ENCODE assay signal across 34 mouse cellular contexts in genomic region chr6:57805218-57806069, GRCm38 (mm10). TPM values are rescaled to one million over a fixed set of nuclear protein-coding genes. Genes with fewer than 3 reads are reported as not detected.
DNase-seq lines count a peak whose midpoint lies in the region; ATAC-seq and TF ChIP-seq lines count a peak whose summit lies in the region.
"Had no signal": no experiment of that assay in that cellular context is flagged by ENCODE, and none has a peak within 500 bp of the region (broad histone marks: within the 10 kb centered on the region; RNA-seq: fewer than 3 reads in every experiment).

No protein-coding gene starts in this region.

- no peaks in the 10 kb centered on the region for H3K27me3 ChIP-seq in kidney, embryonic 15.5 days
- no peaks in the 10 kb centered on the region for H3K27me3 ChIP-seq in MEL (ENCODE audit: control insufficient read depth in 1 of 2, insufficient read depth in 2 of 2, low read length in 2 of 2)
- no peaks in the 10 kb centered on the region for H3K27me3 ChIP-seq in liver, embryonic 16.5 days (ENCODE audit: control insufficient read depth, insufficient read depth, low read depth, low read length)
- H3K27me3 ChIP-seq: hindbrain, embryonic 15.5 days; lung, embryonic 15.5 days; Patski had no signal

- H3K27ac ChIP-seq in kidney, embryonic 15.5 days, result no peak overlapping the region
- no peak overlapping the region for H3K27ac ChIP-seq in MEL (ENCODE audit: control insufficient read depth, low read depth, low read length)
- peak overlapping the region; percentile 18; the same call in 1 of the 2 replicates for H3K27ac ChIP-seq in liver, embryonic 16.5 days (ENCODE audit: low read length)
- H3K27ac ChIP-seq: embryonic facial prominence, embryonic 10.5 days; hindbrain, embryonic 15.5 days; lung, embryonic 15.5 days had no signal

- no peak overlapping the region for H3K9ac ChIP-seq in kidney, embryonic 15.5 days
- no peak overlapping the region for H3K9ac ChIP-seq in MEL (ENCODE audit: control insufficient read depth, low read depth, low read length, poor library complexity, severe bottlenecking)
- no peak overlapping the region for H3K9ac ChIP-seq in liver, embryonic 16.5 days (ENCODE audit: low read depth, low read length)
- H3K9ac ChIP-seq: hindbrain, embryonic 15.5 days; lung, embryonic 15.5 days had no signal

- no peak for TF ChIP-seq CTCF in MEL (IDR thresholded peaks at IDR 0.05 in 2 of 3, conservative IDR thresholded peaks at IDR 0.05 in 1 of 3; ENCODE audit: control insufficient read depth in 1 of 3, insufficient read depth in 1 of 3, low read depth in 2 of 3, low read length in 3 of 3, poor library complexity in 1 of 3, severe bottlenecking in 1 of 3)

- no peaks in the 10 kb centered on the region for H3K9me3 ChIP-seq in kidney, embryonic 15.5 days (replicated peaks)
- H3K9me3 ChIP-seq in MEL (replicated peaks; ENCODE audit: insufficient read depth, low read length), result no peaks in the 10 kb centered on the region
- H3K9me3 ChIP-seq in liver, embryonic 16.5 days (replicated peaks; ENCODE audit: control insufficient read depth, low read length), result no peaks in the 10 kb centered on the region
- H3K9me3 ChIP-seq: embryonic facial prominence, embryonic 10.5 days; hindbrain, embryonic 15.5 days; lung, embryonic 15.5 days had no signal

- no peaks in the 10 kb centered on the region; the same call in 1 of the 2 replicates for H3K79me2 ChIP-seq in MEL (ENCODE audit: control insufficient read depth, insufficient read depth, low read length, poor library complexity)

- TF ChIP-seq RAD21 in MEL (IDR thresholded peaks at IDR 0.05; ENCODE audit: low read depth, low read length), result no peak

- peak; percentile 41 to 50; a peak in 3 of 4 replicates for TF ChIP-seq EP300 in MEL (IDR thresholded peaks at IDR 0.05; ENCODE audit: low read depth in 1 of 2, low read length in 2 of 2)

- no peak for TF ChIP-seq POLR2A in MEL (IDR thresholded peaks at IDR 0.05; ENCODE audit: control insufficient read depth in 1 of 2, insufficient read depth in 1 of 2, low read depth in 1 of 2, low read length in 2 of 2, poor library complexity in 1 of 2)

- no peak overlapping the region for H3K4me3 ChIP-seq in kidney, embryonic 15.5 days (replicated peaks)
- no peak overlapping the region for H3K4me3 ChIP-seq in MEL (ENCODE audit: control insufficient read depth in 1 of 2, insufficient read depth in 1 of 2, low read depth in 2 of 2, low read length in 2 of 2)
- no peak overlapping the region for H3K4me3 ChIP-seq in liver, embryonic 16.5 days (ENCODE audit: low read depth, low read length)
- H3K4me3 ChIP-seq: embryonic facial prominence, embryonic 10.5 days; hindbrain, embryonic 15.5 days; lung, embryonic 15.5 days had no signal

- 0 out of 2 replicates have a peak, but pooled peaks have one; percentile 36 for ATAC-seq in kidney, embryonic 15.5 days (replicated peaks; ENCODE audit: low FRiP score)
- peak; percentile 50; the same call in 1 of the 2 replicates for ATAC-seq in common myeloid progenitor, adult 5-6 weeks (replicated peaks; ENCODE audit: low read depth, poor library complexity, severe bottlenecking)
- ATAC-seq in liver, embryonic 16.5 days (ENCODE audit: low read depth), result peak; percentile 69
- ATAC-seq: Patski had no signal

- DNase-seq in kidney, postnatal 10 days, result no peak
- DNase-seq in MEL (ENCODE audit: low read depth, low spot score), result peak; percentile 60
- DNase-seq in spleen, adult 12 weeks (ENCODE audit: low spot score), result no peak
- no peak for DNase-seq in ovary, postnatal 10 days (ENCODE audit: low spot score)
- DNase-seq in T-cell, adult 2 months (ENCODE audit: low spot score), result no peak
- DNase-seq: adrenal gland, adult 2 months; cerebellum, adult 8-10 months; gastrocnemius, postnatal 10 days; kidney, adult 2 months; kidney, postnatal 25 days; lung, postnatal 36 days; right cerebral cortex, adult 18-20 months; thymus, adult 2 months; thymus, postnatal 4 days had no signal

- H3K36me3 ChIP-seq in kidney, embryonic 15.5 days, result 0 out of 2 replicates have a peak, but pooled peaks cover 5% of the 10 kb centered on the region
- H3K36me3 ChIP-seq in MEL (ENCODE audit: control insufficient read depth in 1 of 2, insufficient read depth in 2 of 2, low read length in 2 of 2), result peaks cover 0 to 7% of the 10 kb centered on the region in 2 experiments; a peak in 2 of 4 replicates
- H3K36me3 ChIP-seq in liver, embryonic 16.5 days (ENCODE audit: control insufficient read depth, insufficient read depth), result no peaks in the 10 kb centered on the region; the same call in 1 of the 2 replicates
- H3K36me3 ChIP-seq: hindbrain, embryonic 15.5 days; lung, embryonic 15.5 days had no signal

- H3K4me2 ChIP-seq in kidney, embryonic 15.5 days, result no peak overlapping the region
- no peak overlapping the region; the same call in 1 of the 2 replicates for H3K4me2 ChIP-seq in liver, embryonic 16.5 days (ENCODE audit: low read depth, low read length)
- H3K4me2 ChIP-seq: heart, embryonic 11.5 days; hindbrain, embryonic 15.5 days; lung, embryonic 15.5 days had no signal

- no peaks in the 10 kb centered on the region for H3K4me1 ChIP-seq in kidney, embryonic 15.5 days
- H3K4me1 ChIP-seq in MEL (ENCODE audit: control insufficient read depth in 1 of 2, insufficient read depth in 2 of 2, low read length in 2 of 2), result peaks cover 6% of the 10 kb centered on the region in 2 experiments
- H3K4me1 ChIP-seq in liver, embryonic 16.5 days (ENCODE audit: control insufficient read depth, low read depth, low read length), result peaks cover 14% of the 10 kb centered on the region
- H3K4me1 ChIP-seq: embryonic facial prominence, embryonic 10.5 days; hindbrain, embryonic 15.5 days; lung, embryonic 15.5 days had no signal

- WGBS in kidney, embryonic 15.5 days, result 79% methylated on average over 5 of the region's 5 CpGs
- 83% methylated on average over 5 of the region's 5 CpGs for WGBS in liver, embryonic 16.5 days (ENCODE audit: insufficient replicate concordance)

TF ChIP-seq in MEL, 35 proteins besides CTCF, POLR2A, EP300 and RAD21:
- TF ChIP-seq ZMIZ1 (IDR thresholded peaks at IDR 0.05; ENCODE audit: low read depth, low read length) (no peak), SIN3A (IDR thresholded peaks at IDR 0.05; ENCODE audit: low read length) (0 out of 2 replicates have a peak, but pooled peaks have one; percentile 16), SMC3 (IDR thresholded peaks at IDR 0.05; ENCODE audit: low read depth, low read length) (no peak), GATA1 (IDR thresholded peaks at IDR 0.05; ENCODE audit: low read depth, low read length) (peak; percentile 68; the same call in 1 of the 2 replicates), E2F4 (IDR thresholded peaks at IDR 0.05; ENCODE audit: borderline replicate concordance, low read depth, low read length) (no peak), MYC (IDR thresholded peaks at IDR 0.05; ENCODE audit: low read depth, low read length) (no peak), JUND (IDR thresholded peaks at IDR 0.05; ENCODE audit: low read depth, low read length) (no peak), MXI1 (IDR thresholded peaks at IDR 0.05; ENCODE audit: low read depth, low read length) (no peak), ZKSCAN1 (IDR thresholded peaks at IDR 0.05; ENCODE audit: low read depth, low read length) (no peak), NELFE (IDR thresholded peaks at IDR 0.05; ENCODE audit: low read depth, low read length) (no peak), TCF12 (IDR thresholded peaks at IDR 0.05; ENCODE audit: low read depth, low read length) (no peak), CHD1 (IDR thresholded peaks at IDR 0.05; ENCODE audit: low read depth, low read length) (no peak), MAFK (IDR thresholded peaks at IDR 0.05; ENCODE audit: borderline replicate concordance, low read depth, low read length) (no peak)

RNA-seq across cellular contexts. Expression of gene Vopp1, which starts 19.5 kb away (rescaled TPM):
- 44.8 and 48.0 TPM in 2 replicates for polyA plus RNA-seq in kidney, embryonic 15.5 days (2015; fragmentation: Nextera tagmentation; extraction: Ambion mirVana)
- total RNA-seq in MEL (2012; rRNA removed), result 12.1 and 17.0 TPM in 2 replicates
- 10 to 100 TPM in 1 of 2 experiments, not detected in 1; 14.2 TPM for polyA plus RNA-seq in MEL (2012; ENCODE audit: insufficient read depth in 1 of 2, insufficient read length in 2 of 2, low read depth in 1 of 2, low replicate concordance in 2 of 2, missing spikeins in 1 of 2)
- 22.8 and 26.0 TPM in 2 replicates for total RNA-seq in common myeloid progenitor, adult 5-6 weeks (2017)
- 58.2 and 62.5 TPM in 2 replicates for polyA plus RNA-seq in liver, embryonic 16.5 days (2015; fragmentation: Nextera tagmentation; extraction: Ambion mirVana)

RNA-seq across cellular contexts. Expression of gene Vmn1r21, which starts 44.7 kb away (rescaled TPM):
- polyA plus RNA-seq in kidney, embryonic 15.5 days (2015; fragmentation: Nextera tagmentation; extraction: Ambion mirVana), result 0.14 TPM in 1 of 2 replicates, not detected in the other
- total RNA-seq in MEL (2012; rRNA removed), result not detected in 2 replicates
- polyA plus RNA-seq in MEL (2012; ENCODE audit: insufficient read depth in 1 of 2, insufficient read length in 2 of 2, low read depth in 1 of 2, low replicate concordance in 2 of 2, missing spikeins in 1 of 2), result not detected
- total RNA-seq in common myeloid progenitor, adult 5-6 weeks (2017), result not detected in 2 replicates
- polyA plus RNA-seq in liver, embryonic 16.5 days (2015; fragmentation: Nextera tagmentation; extraction: Ambion mirVana), result not detected in 2 replicates
- total RNA-seq: adrenal gland, adult 2 months; ES-E14; gastrocnemius, postnatal 10 days; granulocyte monocyte progenitor cell, adult 5-6 weeks; hematopoietic stem cell, adult 5-6 weeks; left cerebral cortex, adult 18-20 months; left cerebral cortex, postnatal 25 days; monocyte, adult 5-6 weeks; neutrophil, adult 5-6 weeks had no signal
- polyA plus RNA-seq: adrenal gland, adult 2 months; embryonic facial prominence, embryonic 10.5 days; forebrain, embryonic 11.5 days; frontal cortex, adult 2 months; heart, embryonic 11.5 days; heart, postnatal 0 days; hindbrain, embryonic 15.5 days; intestine, embryonic 14.5 days; kidney, adult 2 months; limb, embryonic 14.5 days; lung, embryonic 15.5 days; Patski; thymus, adult 2 months had no signal
